Mouse (Mus musculus): ENCODE measurements around the gene Oog3. TPM values are rescaled to one million over a fixed set of nuclear protein-coding genes. Genes with fewer than 3 reads are reported as not detected.

Oog3 gene
- not detected in 2 replicates for polyA plus RNA-seq (2015; fragmentation: Nextera tagmentation; extraction: Ambion mirVana)

- no peaks in the 10 kb centered on the region for H3K4me1 ChIP-seq (ENCODE audit: control insufficient read depth, insufficient read depth, low read length)
- H3K27me3 ChIP-seq (replicated peaks; ENCODE audit: control insufficient read depth, insufficient read depth, low read length): no peaks in the 10 kb centered on the region
- no peak within 1 kb of the TSS for H3K4me2 ChIP-seq (ENCODE audit: low read depth, low read length)
- no peak within 1 kb of the TSS for H3K27ac ChIP-seq (ENCODE audit: low read length)
- 76% methylated on average over 1 of the region's 1 CpGs for WGBS
- no peak within 1 kb of the TSS for H3K9ac ChIP-seq (ENCODE audit: low read depth, low read length)
- no peaks in the 10 kb centered on the region for H3K36me3 ChIP-seq (ENCODE audit: control insufficient read depth, insufficient read depth, low read length)
- peaks cover 6% of the 10 kb centered on the region; the same call in 1 of the 2 replicates for H3K9me3 ChIP-seq (ENCODE audit: control insufficient read depth, low read length)
- no peak for ATAC-seq
- H3K4me3 ChIP-seq (ENCODE audit: low read length): no peak within 1 kb of the TSS
Measured at GRCm38 (mm10) chr4:144162563-144162962, at the start of gene Oog3. TSS of gene Oog3 (minus strand) at chr4:144162663.

- 42% methylated on average over 1 of the region's 1 CpGs for WGBS
- H3K27ac ChIP-seq (ENCODE audit: low read length): no peak within 1 kb of the TSS
- H3K9me3 ChIP-seq (ENCODE audit: control insufficient read depth, low read length): no peaks in the 10 kb centered on the region
- H3K27me3 ChIP-seq (replicated peaks; ENCODE audit: control insufficient read depth, insufficient read depth, low read length): no peaks in the 10 kb centered on the region
- H3K4me3 ChIP-seq (ENCODE audit: low read length): no peak within 1 kb of the TSS
- no peaks in the 10 kb centered on the region for H3K36me3 ChIP-seq (ENCODE audit: control insufficient read depth, insufficient read depth, low read length)
- no peak for ATAC-seq
- H3K4me1 ChIP-seq (ENCODE audit: control insufficient read depth, insufficient read depth, low read length): no peaks in the 10 kb centered on the region
- H3K4me2 ChIP-seq (ENCODE audit: low read depth, low read length): no peak within 1 kb of the TSS
- H3K9ac ChIP-seq (ENCODE audit: low read depth, low read length): no peak within 1 kb of the TSS
Measured at GRCm38 (mm10) chr4:144190419-144190818, 28.0 kb upstream of the Oog3 start, which contains the start of gene Oog2. TSS of gene Oog2 (plus strand) at chr4:144190719.

Other genes starting within 250 kb of the Oog3 start
- not detected in 2 replicates for gene Pramef25, start 211.6 kb downstream of the Oog3 start, polyA plus RNA-seq (2015; fragmentation: Nextera tagmentation; extraction: Ambion mirVana)
- not detected in 2 replicates for gene Gm13101, start 195.7 kb downstream of the Oog3 start, polyA plus RNA-seq (2015; fragmentation: Nextera tagmentation; extraction: Ambion mirVana)
- gene Pramef17, start 168.3 kb downstream of the Oog3 start, polyA plus RNA-seq (2015; fragmentation: Nextera tagmentation; extraction: Ambion mirVana): not detected in 2 replicates
- gene Pramel4, start 103.5 kb downstream of the Oog3 start, polyA plus RNA-seq (2015; fragmentation: Nextera tagmentation; extraction: Ambion mirVana): not detected in 2 replicates
- gene Gm13102, start 56.2 kb downstream of the Oog3 start, polyA plus RNA-seq (2015; fragmentation: Nextera tagmentation; extraction: Ambion mirVana): not detected in 2 replicates
- gene Oog2, start 28.1 kb upstream of the Oog3 start, polyA plus RNA-seq (2015; fragmentation: Nextera tagmentation; extraction: Ambion mirVana): not detected in 2 replicates
- not detected in 2 replicates for gene C87977, start 50.7 kb upstream of the Oog3 start, polyA plus RNA-seq (2015; fragmentation: Nextera tagmentation; extraction: Ambion mirVana)
- gene Pramel5, start 117.8 kb upstream of the Oog3 start, polyA plus RNA-seq (2015; fragmentation: Nextera tagmentation; extraction: Ambion mirVana): not detected in 2 replicates
- not detected in 2 replicates for gene Gm13128, start 167.6 kb upstream of the Oog3 start, polyA plus RNA-seq (2015; fragmentation: Nextera tagmentation; extraction: Ambion mirVana)
- not detected in 2 replicates for gene Gm13119, start 195.3 kb upstream of the Oog3 start, polyA plus RNA-seq (2015; fragmentation: Nextera tagmentation; extraction: Ambion mirVana)
- not detected in 2 replicates for gene Pramef20, start 215.3 kb upstream of the Oog3 start, polyA plus RNA-seq (2015; fragmentation: Nextera tagmentation; extraction: Ambion mirVana)
- gene Pramef12, start 245.8 kb upstream of the Oog3 start, polyA plus RNA-seq (2015; fragmentation: Nextera tagmentation; extraction: Ambion mirVana): 0.07 TPM in 1 of 2 replicates, not detected in the other